Mouse (Mus musculus) CD4-positive helper T cell, adult 2 months (primary cell): ENCODE data around the gene Nfkb1.
A peak's percentile ranks its signal among the peaks of the same experiment; 100 is the strongest.

Source experiments
- DNase-seq: peaks from one replicate; pipeline ENCODE4 v3.0.0-alpha.2; 2012; ENCODE audit warnings: low read depth, missing footprints, low spot score

The Nfkb1 gene

GRCm38 (mm10) chr3:135691191-135692131, at the start of gene Nfkb1:
TSS of gene Nfkb1 (minus strand) at chr3:135691547.
- peak; percentile 90 for DNase-seq

GRCm38 (mm10) chr3:135740711-135741110, 49.4 kb upstream of the Nfkb1 start:
- DNase-seq = no peak

- no peak for DNase-seq
Measured at GRCm38 (mm10) chr3:135734736-135735135, 43.4 kb upstream of the Nfkb1 start.

GRCm38 (mm10) chr3:135732747-135733445, 41.5 kb upstream of the Nfkb1 start:
- DNase-seq = peak; percentile 16

GRCm38 (mm10) chr3:135731292-135732047, 40.1 kb upstream of the Nfkb1 start:
- DNase-seq = peak; percentile 95

- no peak for DNase-seq
Measured at GRCm38 (mm10) chr3:135730790-135731189, 39.4 kb upstream of the Nfkb1 start.

- DNase-seq = no peak
Measured at GRCm38 (mm10) chr3:135729575-135729974, 38.2 kb upstream of the Nfkb1 start.

GRCm38 (mm10) chr3:135728900-135729299, 37.6 kb upstream of the Nfkb1 start:
- no peak for DNase-seq

GRCm38 (mm10) chr3:135727339-135727738, 36.0 kb upstream of the Nfkb1 start:
- DNase-seq = no peak

GRCm38 (mm10) chr3:135726521-135727275, 35.4 kb upstream of the Nfkb1 start:
- DNase-seq = no peak

GRCm38 (mm10) chr3:135726023-135726422, 34.7 kb upstream of the Nfkb1 start:
- DNase-seq = no peak

GRCm38 (mm10) chr3:135722104-135722503, 30.8 kb upstream of the Nfkb1 start:
- DNase-seq = peak; percentile 40

- DNase-seq = no peak
Measured at GRCm38 (mm10) chr3:135719969-135720368, 28.6 kb upstream of the Nfkb1 start.

GRCm38 (mm10) chr3:135719179-135719532, 27.8 kb upstream of the Nfkb1 start:
- DNase-seq = peak; percentile 63

- DNase-seq = peak; percentile 70
Measured at GRCm38 (mm10) chr3:135718323-135719178, 27.2 kb upstream of the Nfkb1 start.

- DNase-seq = peak; percentile 63
Measured at GRCm38 (mm10) chr3:135713016-135713950, 21.9 kb upstream of the Nfkb1 start.

GRCm38 (mm10) chr3:135711613-135712012, 20.3 kb upstream of the Nfkb1 start:
- DNase-seq = no peak

- DNase-seq = no peak
Measured at GRCm38 (mm10) chr3:135711040-135711570, 19.8 kb upstream of the Nfkb1 start.

- DNase-seq = no peak
Measured at GRCm38 (mm10) chr3:135703307-135703706, 12.0 kb upstream of the Nfkb1 start.
